Mouse (Mus musculus) lung, adult 18-20 months (tissue): ENCODE results near the gene Igfbp2.

Experiments used
- DNase-seq, 2 experiments: peaks; one replicate each; pipeline ENCODE4 v3.0.0; 2022; ENCODE audit warnings: mixed read lengths in 2 of 2

The Igfbp2 gene

DNA sequence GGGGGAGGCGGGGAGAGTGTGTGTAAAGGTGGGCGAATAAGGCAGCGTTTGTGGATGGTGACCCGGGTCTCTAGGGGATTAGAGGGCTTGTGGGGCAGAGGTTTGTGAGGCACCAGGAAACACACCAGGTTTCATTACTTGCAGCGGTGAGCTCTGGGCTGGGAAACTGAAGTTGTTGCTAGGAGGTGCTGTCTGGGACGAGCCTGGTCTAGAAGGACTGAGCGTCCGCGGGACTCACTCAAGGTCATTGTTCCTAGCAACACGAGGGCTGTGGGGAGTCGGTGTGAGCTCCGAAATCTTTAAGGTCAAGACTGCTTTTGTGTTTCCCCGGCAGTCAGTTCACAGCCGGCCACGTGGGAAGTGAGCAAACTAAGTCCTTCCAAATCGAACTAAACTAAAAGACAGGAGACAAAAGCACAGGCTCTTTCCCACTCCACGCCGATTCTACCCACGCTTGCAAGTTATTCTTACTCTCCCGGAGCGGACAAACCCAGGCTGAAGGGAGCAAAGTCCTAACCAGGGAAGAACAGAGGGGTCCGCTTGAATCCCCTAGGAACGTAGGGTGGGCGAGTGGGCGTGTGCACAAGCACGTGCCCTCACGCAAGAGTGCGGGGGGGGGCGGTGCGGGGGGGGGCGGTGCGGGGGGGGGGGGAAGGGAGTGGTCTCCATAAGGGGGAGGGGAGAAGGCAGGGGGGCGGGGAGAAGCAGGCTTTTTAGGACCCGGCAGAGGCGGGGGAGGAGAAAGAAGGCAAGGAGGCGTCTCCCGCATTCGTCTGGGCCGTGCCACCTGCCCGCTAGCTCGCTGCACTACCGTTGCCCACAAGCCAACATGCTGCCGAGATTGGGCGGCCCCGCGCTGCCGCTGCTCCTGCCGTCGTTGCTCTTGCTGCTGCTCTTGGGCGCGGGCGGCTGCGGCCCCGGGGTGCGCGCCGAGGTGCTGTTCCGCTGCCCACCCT is at the start of gene Igfbp2:
Gene Igfbp2 (plus strand): TSS at position 753 of the 956 bp plus-strand sequence.
- DNase-seq: peak in 1 of 2 experiments; percentile 16

DNA sequence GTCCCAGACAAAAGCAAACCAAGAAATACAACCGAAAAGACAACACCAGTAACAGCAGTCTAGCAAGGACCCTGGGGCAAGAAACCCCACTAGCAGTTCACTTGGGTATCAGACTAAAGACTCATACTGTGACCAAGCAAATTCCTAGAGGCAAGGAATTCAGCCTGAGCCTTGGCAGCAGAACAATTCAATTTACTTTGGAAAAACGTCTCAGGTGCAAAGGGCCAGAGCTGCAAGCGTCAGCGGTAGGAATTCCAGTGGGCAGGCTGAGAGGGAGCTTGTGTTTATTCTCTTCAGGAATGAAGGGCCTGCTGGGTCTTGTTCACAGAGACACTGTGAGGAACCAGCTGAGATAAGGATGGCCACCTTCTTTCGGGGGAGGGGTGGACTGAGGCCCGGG is 45.5 kb upstream of the Igfbp2 start:
- DNase-seq: peak; percentile 24 to 30

DNA sequence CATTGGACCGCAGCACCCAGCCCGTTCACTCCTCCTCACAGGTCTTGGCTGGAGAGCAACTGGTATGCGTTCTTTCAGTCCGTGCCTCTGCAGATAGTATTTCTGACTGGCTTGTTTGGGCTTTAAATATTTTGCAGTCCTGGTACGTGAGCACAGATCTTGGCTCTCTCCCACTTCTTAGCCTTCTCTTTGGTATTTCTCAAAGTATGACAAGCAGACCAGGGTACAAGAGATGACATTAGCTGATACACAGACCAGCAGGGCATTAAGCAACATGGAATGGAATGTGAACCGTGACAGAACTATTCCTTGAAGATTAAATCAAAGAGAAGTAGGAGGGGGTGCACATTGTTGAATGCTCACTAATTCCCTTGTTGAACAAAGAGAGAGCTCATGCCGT is 43.6 kb upstream of the Igfbp2 start:
- DNase-seq: peak; percentile 20 to 31

DNA sequence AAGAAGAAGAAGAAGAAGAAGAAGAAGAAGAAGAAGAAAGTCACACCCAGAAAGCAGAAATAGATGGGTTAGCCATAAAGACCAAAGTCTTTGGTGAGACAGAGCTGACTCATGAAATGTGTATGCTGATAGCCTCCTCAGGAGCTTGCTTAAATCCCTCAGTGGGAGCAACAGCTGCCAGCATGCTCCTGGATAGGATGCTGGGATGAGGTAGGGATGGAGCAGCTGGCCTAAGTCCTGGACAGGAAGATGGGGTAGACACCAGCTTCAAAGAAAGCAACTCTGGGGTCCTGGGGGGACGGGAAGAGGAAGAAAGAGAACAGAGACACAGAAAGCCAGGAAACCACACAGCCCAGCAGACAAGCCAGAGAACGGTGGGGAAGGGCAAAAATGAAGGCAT is 41.0 kb upstream of the Igfbp2 start:
- no peak for DNase-seq

DNA sequence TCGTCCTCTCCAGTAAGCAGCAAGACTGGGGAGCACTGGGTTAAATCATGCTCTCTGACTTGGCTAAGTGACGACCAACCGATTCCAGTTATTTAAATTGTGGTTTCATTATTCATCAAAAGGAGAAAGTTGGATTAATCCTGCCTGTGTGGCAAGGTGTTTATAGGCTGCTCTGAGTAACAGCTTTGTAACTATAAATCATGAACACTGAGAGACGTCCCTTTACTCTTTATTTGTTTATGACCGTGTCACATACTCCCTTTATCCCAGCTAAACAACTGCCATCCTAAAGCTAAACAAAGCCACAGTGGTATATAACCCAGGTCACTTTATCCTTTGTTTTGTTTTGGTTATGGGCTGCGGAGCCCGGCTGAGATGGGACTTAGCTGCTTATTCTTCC is 40.3 kb upstream of the Igfbp2 start:
- DNase-seq: no peak

DNA sequence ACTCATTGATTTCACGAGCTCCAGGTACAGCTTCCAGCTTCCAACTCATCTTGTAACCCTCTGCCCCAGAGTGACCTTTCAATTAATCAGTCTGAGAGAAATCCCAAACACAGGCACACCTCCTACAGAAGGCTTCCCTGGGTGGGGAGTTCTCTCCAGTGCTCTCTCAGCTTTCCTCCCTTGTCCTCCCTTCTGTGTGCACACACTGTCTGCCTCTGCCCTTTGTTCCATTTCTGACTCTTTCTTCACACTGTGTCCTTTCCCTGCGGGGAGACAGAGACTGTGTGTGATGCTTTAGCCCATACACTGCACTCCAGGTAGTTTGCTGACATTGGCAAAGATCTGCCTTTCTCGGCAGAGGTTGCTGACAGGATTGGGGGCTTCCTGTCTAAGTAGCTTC is 33.6 kb upstream of the Igfbp2 start:
- DNase-seq: no peak

DNA sequence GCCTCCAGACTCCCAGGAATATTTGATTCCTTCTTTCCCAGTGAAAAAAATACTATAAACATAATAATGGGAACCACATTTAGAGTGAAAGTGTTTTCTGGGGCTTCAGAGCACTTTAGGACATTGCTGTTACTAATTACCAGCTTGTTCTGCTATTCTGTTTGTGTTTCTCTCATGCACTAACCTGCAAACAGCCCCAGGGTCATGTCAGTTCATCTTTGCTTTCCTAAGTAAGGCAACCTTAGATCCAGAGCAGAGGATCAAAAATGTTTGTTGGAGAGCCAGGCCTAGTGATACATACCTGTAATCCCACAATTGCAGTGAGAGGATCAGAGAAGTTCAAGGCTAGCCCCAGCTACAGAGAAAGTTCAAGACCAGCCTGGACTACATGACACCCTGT is 32.6 kb upstream of the Igfbp2 start:
- no peak for DNase-seq

DNA sequence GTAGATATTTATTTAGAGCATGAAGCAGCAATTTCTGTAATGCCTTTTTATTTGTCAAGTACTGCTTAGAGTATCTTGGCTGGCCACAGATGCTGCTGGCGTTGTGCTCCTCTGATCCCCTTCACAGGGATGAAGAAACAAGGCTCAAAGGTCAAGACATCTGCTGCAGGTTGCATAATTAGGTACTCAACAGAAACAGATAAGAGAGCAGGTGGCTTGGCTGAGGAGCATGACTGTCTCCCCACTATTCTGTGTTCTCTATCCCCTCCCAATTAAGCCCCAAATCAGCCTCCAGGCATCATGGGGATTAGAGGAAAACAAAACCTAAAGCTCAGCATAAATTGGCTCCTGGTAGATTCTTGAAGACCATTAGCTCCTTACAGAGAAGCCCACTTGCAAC is 32.0 kb upstream of the Igfbp2 start:
- no peak for DNase-seq

DNA sequence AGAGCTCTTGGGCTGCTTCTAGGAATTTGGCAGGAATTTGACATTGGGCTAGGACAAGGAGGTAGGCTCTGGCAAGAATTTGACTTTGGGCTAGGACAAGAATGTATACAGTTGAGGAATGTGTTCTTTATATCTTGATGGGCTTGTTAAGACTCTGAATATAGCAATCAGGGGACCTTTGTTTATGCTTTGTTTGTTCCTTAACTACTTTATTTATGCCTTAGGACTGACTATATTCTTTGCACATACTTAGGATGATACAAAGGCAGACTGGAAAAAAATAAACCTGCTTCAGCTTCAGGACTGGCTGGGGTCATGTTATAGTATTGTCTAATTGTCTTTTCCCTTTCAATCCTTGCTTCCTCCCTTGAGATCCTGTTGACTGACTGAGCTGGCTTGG is 31.1 kb upstream of the Igfbp2 start:
- DNase-seq: no peak

DNA sequence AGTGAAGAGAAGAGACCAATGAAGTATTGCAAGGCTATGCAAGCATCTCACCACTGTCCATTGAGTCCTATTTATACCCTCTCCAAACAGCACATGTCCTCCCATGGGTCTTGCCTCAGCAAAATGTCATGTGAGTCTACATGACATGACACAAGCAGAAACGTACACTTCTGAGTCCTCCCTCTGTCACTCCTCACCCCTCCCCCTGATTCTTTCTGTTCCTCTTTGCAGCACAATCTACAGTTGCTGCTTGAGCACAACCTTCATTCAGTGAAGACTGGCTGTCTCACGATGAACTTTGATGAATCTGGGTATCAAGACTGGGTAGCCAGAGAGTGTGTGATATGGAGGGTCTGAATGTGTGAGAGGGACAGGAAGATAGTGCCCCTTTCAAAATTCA is 28.2 kb upstream of the Igfbp2 start:
- no peak for DNase-seq

DNA sequence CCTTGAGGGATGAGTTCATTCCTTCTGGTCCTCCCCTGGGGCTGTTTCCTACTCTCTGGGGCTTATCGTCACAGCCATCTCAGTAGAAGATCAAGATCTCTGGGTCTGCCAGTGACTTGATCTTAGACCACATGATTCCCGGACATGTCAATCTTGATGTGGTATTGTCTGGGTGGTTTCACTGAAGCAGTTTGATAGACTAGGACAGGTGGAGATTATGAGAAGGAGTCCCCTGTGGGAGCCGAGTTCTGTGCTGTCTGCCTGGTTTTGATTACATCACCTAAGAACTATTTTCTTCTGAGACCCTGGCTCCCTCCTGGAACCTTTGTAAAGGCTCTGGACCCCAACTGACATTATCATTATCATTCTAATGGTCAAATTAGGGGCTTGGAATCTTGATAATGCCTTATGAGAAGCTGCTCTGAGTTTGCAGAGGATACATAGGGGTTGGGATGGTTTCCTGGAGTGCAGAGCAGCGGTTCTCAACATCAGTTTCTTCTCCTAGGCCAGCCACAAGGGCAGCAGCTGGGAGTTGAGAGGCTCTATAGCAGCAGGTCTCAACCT is 27.1 kb upstream of the Igfbp2 start:
- no peak for DNase-seq

DNA sequence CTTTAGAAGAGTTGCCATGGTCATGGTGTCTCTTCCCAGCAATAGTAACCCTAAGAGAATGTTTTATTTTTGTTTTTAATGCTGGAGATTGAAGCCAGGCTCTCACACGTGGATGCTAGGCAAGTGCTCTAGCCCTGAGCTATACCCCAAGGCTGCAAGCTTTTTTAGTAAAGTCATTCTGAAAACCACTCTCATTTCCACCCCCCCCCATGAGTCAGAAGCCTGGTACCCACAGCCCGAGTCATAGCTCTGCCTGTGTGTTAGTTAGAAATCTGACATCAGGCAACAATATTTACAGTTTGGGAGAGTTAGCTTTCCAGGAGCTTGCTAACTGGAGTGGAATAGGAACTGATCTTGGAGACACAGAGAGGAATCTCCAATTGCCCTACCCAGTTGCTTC is 25.9 kb upstream of the Igfbp2 start:
- no peak for DNase-seq

DNA sequence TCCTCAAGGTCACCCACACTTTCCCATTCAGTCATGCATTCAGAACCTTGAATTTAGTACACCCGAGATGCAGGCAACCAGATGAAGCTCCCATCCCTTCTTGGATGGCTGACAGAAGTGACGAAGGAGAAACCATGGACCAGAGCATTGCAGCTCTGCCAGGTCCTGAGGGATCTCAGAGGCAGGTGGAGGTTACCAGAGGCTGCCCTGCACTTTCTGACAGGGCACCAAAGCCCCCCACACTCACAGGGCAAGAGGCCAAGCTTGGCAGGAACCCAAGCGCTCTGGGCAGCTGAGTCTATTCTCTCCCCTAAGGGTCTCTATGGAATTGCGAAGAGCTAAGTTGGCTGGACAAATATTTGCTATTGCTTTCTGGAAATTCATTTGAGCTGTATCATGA is 20.3 kb upstream of the Igfbp2 start:
- no peak for DNase-seq

DNA sequence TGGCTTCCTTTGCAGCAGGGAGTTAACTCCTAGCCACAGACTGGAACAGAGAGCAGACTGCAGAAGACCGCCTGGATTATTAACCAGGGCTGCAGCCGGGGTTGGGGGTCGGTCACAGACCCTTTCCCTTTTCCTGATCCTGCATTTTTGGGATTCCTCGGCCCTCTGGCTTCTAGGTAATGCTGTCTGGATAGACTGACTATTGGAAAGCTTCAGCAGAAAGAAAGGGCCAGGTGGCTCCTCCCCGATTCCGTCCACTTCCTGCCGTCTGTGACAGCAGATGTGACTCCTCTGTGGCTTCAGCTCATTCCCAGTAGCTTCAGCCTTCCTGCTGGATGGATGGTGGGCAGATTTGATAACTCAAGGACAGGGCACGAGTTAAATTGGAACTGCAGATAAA is 19.3 kb upstream of the Igfbp2 start:
- DNase-seq: no peak

DNA sequence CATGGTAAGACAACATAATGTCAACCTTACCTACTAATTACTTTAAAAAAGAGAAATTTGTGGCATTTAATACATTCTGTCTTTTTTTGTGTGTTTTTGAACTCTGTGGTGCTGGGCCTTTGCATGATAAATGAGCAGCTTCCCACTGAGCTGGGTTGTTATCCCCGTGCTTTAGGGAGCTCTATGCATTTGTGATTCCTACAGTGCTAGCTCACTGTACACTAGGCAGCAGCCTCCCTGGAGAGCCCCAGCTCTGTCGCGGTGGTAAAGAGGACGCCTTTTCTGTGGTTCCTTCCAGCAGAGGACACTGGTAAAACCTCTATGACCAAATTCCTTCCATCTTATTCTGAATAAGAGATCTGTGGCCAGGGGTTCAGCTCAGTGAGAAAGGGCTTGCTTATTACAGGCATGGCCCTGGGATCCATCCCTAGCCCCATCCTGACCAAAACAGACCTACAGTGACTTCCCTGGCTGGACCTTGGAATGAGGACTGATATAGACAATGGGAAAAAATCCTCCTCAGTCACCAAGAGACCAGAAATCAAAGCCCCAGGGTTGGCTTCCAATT is 18.7 kb upstream of the Igfbp2 start:
- no peak for DNase-seq

DNA sequence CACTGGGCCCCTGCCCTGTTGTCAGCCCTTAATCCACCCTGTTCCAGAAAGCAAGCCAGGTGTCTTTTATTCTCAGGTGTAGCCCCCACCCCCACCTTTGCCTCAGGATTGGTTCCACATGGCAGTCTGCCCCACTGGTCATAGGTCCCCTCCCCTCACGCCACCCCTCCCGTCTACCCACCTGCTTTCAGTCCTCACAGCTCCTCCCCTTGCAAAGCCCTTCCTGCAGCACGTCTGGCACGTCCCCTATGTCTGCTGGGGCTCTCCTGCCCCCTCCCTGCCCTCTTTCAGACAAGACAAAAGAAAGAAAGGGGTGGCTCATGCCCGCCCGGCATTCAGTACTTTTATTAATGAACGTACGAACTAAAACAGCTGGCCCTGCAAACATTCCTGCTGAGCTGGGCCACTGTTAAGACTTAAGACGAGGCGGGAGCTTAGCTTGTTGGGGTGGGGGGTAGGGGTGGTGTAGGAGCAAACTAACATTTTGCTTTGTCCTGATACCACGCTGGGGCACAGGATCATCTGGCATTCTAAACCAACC is 18.2 kb upstream of the Igfbp2 start:
- DNase-seq: no peak

DNA sequence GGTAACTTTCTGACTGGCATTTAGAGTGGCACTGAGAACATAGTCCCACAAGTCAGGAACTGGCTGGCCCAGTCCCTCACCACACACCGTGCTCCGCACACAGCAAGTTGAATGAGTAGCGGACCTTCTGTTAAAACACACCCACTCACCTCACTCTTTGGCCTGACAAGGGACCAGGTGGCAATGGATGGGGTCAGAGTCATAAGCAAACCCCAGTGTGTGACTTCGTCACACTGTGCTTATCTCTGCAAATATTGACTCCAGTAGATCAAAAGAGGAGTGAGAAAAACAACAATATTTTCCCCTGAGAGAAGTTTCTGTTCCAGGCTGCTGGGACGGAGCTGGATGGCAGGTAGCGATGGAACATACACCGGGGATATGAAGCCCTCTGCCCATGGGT is 15.0 kb upstream of the Igfbp2 start:
- DNase-seq: no peak

DNA sequence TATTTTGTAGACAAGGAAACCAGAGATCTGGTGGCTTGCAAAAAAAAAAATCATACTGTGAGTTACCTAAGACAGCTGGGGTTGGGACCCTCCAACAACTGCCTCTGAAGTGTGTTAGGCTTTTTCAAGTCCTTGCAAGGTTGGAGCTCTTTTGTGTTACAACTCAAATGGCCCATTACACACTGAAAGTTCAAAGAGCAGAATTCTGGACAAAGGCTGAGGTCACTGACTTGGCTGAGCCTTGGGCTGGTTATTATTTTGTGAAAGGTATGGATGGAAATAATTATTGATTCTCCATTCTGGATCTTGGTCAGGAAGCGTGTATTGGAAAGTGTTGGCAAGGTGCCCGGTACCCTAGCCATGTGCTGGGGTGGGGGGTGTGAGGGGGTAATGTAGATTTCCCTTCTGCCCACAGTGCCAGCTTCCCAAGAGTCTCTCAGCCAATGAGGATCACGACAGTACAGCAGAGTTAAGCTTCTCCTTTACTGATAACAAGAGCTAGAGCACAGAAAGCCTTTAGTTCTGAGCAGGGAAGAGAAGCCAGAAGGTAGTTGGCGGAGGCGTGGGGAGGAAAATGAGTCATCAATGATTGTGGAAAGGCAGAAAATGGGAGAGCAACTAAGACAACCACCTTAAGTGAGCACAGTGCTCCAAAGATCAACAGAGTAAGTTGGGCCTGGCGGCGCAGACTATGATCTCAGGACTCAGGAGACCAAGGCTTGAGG is 14.2 kb upstream of the Igfbp2 start:
- no peak for DNase-seq

DNA sequence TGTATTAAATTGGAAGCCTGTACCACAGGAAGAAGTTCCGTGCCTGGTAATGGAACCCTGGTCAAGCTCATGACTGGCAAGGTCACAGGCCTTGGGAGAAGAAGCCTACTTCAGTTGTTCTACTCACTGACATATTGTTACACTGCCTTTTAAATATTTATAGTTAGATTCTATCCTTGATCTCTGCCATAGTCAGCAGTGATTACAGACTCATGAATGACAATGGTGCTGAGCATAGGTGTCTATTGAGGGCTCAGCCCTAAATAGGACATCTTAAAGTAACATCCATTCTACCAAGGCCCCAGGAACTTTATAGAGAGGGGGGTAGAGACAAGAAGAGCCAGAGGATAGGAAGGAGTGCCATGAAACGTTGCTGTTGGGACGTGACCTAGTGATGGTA is 13.2 kb upstream of the Igfbp2 start:
- DNase-seq: no peak

DNA sequence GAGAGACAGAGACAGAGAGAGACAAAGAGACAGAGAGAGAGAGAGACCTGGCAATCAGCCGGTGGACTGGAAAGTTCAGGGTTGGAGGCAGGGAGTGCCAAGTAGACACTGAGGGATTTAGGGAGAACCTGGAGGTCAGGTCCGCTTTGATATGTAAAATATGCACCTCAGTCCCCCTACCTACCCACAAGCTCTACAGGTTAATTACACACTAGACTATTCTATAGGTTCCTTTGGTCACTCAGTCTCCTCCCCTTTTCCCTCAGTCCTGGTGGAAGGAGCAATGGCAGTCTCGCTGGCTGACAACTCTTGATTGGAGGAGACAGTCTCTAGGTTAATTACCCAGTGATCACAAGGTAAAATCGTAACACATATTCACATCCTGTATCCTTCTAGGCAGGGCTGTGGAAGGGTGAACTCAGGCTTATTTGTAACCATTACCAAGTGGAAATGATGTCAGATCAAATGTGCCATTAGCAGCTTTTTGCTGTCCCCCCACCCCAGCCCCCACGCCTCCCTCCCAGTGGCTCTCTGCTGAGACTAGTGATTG is 11.1 kb upstream of the Igfbp2 start:
- no peak for DNase-seq

DNA sequence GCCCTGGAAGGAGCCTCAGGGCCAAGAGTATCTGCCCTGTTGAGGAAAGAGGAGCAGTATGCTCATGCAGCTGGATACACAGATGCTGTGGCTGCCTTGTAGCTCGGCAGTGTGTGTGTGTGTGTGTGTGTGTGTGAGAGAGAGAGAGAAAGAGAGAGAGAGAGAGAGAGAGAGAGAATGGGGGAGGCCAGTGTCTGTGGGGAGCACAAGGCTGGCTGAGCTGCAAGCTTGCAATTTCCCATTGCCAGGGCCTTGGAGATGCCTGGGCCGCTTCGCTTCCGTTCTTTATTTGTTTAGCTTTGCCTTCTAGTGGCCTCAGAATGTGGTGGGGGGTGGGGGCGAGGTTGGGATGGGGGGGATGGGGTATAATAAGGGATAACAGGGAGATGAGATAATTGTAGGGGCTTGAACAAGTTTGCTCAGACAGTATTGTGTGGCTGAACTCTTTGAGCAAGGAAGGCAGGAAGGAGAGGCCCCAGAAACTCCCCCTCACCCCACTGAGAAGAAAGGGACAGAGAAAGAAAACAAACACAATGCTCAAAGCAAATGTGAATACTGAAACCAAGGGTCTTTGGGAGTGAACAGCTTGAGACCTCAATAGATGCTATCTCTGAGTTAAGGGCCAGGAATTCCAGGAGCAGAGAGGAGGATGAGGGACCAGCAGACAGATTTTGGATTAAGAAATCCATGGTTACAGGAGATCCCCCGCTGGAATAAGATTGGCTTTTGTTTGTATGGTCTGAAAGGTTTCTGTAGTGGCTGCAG is 10.5 kb upstream of the Igfbp2 start:
- DNase-seq: no peak

DNA sequence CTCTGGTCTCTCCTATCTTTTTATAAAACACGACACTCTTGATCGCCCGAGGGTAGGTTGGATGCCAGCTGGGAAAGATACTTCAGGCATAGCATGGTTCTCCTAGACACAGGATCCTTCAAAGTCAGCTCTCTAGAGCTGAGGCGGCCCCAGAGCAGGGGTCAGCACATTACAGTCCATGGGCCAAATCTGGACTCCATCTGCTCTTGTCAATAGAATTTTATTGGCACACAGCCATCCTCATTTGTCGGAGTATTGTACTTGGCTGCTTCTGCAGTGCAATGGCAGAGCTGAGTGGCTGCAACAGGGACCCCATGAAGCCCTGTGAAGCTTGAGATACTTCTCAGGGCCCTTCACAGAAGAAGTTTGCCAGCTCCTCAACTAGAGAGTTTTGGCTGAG is 9.1 kb upstream of the Igfbp2 start:
- no peak for DNase-seq
